Mouse (Mus musculus) CD4-positive, CD25-positive, alpha-beta regulatory T cell, adult 4 months (primary cell): ENCODE data around the gene Casp3. TPM values are rescaled to one million over a fixed set of nuclear protein-coding genes. Genes with fewer than 3 reads are reported as not detected.
"Not testable (repeated sequence)": the region's sequence is repeated elsewhere in the genome, so short reads cannot be mapped to it uniquely, and the experiment has no call there.

ENCODE experiments used
- ATAC-seq: one replicate; pipeline ENCODE4 v1.8.0; 2017
- polyA plus RNA-seq, 2 experiments: library from polyadenylated mRNA; unstranded; fragments of 100-300 nt; shearing (Covaris generic); gene quantifications; one replicate each; pipeline ENCODE4 v1.2.1; 2017

Casp3 gene
- polyA plus RNA-seq = 10 to 100 TPM; 50.3 to 69.1 TPM

DNA sequence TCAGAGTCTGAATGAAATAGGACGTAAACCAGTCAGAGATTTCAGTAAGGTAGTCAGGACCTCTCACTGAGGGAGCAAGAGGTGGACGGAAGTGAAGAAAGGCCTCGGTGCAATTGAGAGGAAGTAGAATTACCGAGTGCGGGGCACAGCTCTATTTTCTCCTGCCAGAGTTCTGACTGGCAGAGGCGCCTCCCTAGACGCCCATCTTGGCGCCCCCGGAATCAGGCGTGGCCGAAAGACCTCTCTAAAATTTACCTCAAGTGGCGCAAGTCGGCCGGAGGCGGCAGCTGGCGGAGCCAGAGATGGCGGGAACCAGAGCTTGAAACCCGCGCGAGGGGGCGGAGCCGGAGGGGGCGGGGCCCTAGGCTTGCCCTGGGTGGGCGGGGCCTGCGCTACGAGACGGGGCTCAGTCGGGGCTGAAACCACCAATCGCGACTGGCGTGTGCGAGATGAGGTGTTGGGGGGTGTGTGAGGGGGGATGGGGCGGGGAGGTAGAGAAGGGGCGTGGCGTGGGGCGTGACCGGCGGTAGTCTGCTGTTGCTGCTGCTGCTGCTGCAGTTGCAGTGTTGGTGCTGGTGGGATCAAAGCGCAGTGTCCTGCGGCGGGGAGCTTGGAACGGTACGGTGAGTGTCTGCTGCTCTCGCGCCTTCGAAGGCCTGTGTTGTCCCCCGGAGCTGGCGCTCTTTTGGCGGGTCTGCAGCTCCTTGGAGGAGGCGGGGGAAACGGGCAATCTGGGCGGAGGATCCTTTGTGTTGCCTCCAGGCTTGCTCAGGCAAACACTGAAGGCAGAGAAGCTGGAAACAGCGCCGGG lies at the start of gene Casp3, which contains the start of gene Primpol:
TSS of gene Casp3 (plus strand) at position 413 of the 811 bp plus-strand sequence.
TSS of gene Primpol (minus strand) at position 334 of the 811 bp plus-strand sequence.
- peak; percentile 86 for ATAC-seq

GRCm38 (mm10) chr8:46567946-46568345 lies 49.1 kb upstream of the Casp3 start:
- ATAC-seq = no peak

DNA sequence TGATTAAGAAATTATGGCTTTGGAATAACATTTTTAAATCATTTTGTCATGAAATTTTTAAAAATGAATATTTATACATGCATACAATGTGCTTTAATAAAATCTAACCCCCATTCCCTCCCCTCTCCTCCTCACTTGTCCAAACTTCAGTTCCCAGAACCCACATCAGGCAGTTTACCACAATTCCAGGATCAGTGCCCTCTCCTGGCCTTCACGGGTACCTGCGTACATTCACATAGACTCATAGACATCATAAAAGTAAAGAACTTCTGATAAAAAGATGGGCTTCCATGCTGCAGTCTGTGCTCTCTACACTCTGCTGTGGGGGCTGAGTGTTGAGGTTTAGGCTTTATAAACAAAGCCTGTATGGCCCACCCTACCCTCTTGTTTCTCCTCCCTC lies 48.1 kb upstream of the Casp3 start:
- no peak for ATAC-seq

DNA sequence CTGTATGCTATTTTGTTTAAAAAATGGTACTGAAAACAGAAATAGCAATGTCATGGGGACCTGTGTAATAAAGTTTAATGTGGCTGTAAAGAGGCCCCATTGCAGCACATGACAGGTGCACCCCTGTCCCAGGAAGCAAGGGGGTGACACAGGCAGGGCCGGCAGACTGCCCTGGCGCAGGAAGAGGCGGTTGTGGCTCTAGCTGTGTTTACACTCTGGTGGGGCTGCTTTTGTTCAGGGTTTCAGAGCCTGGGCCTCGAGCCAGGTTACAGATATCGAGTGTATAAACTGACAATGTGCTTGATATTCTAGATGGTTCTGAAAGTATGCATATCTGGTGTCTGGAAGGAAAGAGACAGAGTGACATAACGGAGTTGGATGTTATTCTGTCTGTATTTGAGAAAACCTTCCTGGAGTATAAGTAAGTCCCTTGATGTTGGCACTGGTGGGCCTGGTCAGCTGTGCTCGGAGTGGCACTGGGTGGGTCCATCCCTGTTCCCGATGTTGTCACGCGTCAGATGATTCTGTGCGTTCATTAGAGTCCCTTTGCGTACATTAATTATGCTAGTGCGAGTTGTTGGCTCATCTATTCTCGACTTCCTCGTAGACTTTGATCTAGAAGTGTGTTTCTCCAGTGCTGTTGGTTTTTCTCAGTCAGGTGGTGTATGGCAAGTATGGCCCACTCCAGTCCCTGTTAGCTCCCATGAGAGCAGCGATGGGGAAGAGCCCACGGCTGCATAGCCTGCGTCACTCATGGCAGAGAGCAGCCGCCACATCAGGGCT lies 47.2 kb upstream of the Casp3 start:
- no peak for ATAC-seq

- ATAC-seq = no peak
These were observed 46.4 kb upstream of the Casp3 start for GRCm38 (mm10) chr8:46570673-46571072.

DNA sequence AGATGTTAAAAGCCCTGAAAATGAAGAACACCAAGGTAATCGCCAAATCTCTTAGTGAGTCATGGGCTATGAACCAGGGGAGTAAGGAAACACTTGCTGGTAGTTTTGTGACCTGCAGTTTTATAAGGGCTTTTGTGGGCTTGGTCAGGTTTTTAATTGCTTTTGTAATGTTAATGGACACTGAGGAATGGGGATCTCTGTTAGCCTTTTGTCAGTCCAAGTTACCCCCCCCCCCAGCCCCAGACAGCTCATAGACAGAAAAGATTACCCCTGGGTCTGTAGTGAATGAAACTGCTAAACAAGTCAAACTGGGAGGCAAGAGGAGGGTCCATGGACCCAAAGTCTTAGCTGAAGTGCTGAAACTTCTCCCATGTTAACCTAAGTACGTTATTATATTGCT lies 43.6 kb upstream of the Casp3 start:
- ATAC-seq = no peak

DNA sequence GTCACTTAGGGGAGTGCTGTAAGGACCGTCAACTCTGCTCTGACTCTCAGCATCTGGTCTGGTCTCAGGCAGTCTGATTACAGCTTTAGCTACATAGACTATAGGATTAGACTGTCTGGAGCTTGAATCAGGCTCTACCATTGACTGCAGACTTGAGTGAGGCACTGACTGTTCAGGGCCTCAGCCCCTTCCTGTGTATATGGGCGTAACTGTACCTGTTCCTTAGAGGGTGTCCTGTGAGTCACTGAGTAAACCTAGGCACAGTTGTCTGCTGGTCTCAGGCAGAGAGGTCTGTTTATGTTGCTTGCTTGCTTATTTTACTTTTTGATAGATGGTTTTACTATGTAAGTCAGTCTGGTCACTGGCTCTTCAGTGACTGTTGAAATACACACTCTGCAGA lies 43.1 kb upstream of the Casp3 start:
- no peak for ATAC-seq

DNA sequence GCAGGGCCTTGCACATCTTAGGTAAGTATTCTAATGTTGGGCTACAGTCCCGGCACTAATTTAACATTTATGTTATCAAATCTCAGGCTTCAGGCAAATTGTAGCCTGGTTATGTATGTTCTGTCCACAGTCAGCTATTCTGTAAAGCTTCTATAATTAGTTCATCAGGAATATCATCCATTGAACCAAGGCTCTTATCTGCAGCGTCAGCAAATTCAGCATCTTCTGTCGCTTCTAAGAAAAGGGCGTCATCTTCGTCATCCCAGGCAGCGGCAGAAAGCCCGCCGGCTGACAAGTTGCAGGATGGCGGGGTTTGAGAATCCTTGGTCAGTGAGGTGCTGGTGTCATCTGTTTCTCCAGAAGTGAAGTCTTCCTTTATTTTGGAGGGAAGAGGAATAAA lies 38.3 kb upstream of the Casp3 start:
- no peak for ATAC-seq

- not testable (repeated sequence) for ATAC-seq
These were observed 32.8 kb upstream of the Casp3 start for GRCm38 (mm10) chr8:46584328-46584727.

DNA sequence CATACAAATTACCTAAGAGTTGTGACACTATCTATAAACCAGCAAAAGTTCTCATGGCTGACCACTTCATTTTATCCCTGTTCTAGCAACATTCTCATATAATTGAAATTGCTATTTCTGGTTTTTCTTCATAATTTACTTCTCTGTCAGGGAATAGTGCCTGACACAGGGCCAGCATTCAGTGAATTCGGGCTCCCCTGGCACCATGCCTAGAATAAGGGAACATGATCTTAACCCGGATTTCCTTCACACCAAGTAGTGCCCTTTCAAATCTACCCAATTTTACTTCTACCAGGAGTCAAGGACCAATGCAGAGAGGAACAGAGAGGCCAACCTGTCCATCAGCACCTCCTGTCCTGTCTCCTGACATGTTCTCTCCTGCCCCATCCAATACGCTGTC lies 31.5 kb upstream of the Casp3 start:
- ATAC-seq = no peak

GRCm38 (mm10) chr8:46587911-46588310 lies 29.2 kb upstream of the Casp3 start:
- no peak for ATAC-seq

DNA sequence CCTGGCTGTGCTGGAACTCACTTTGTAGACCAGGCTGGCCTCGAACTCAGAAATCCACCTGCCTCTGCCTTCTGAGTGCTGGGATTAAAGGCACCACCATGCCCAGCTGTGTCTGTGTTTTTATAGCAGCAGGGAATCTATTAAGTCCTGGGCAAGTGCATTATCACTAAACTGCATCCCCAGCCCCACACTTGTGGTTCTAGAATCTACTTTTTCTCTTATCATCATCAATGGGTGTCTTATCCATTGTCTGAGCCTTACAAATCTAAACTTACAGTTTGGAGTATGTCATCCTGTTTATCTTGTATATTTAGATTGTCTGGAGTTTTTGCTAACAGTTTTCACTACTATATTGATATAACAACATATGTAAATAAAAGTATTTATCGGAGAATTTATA lies 28.4 kb upstream of the Casp3 start:
- ATAC-seq = no peak

GRCm38 (mm10) chr8:46593067-46593466 lies 24.0 kb upstream of the Casp3 start:
- no peak for ATAC-seq

- ATAC-seq = no peak
These were observed 23.3 kb upstream of the Casp3 start for GRCm38 (mm10) chr8:46593772-46594171.

GRCm38 (mm10) chr8:46595593-46595992 lies 21.5 kb upstream of the Casp3 start:
- ATAC-seq = no peak

- ATAC-seq = no peak
These were observed 20.6 kb upstream of the Casp3 start for GRCm38 (mm10) chr8:46596530-46596929.

- ATAC-seq = no peak
These were observed 19.7 kb upstream of the Casp3 start for GRCm38 (mm10) chr8:46597411-46597810.

DNA sequence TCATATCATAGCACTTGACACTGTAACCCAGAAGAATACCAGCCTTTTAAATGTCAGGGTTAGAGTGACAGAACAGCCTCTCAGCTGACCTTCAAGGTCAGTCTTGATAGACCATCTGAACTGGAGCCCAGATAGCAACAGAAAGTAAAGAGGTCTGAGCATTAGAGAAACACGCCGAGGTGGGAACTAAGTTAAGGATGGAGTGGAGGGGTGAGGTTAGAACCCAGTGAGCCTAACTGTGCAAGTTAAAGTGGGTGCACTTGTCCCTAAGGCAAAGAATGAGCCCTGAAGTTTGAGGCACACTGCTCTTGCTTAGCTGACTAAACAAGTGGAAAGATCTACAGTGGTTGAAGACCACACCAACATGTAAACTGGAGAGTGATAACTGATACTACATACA lies 19.0 kb upstream of the Casp3 start:
- no peak for ATAC-seq

- no peak for ATAC-seq
These were observed 18.3 kb upstream of the Casp3 start for GRCm38 (mm10) chr8:46598753-46599152.

- ATAC-seq = no peak
These were observed 17.7 kb upstream of the Casp3 start for GRCm38 (mm10) chr8:46599314-46599904.

GRCm38 (mm10) chr8:46600959-46601707 lies 16.0 kb upstream of the Casp3 start:
- ATAC-seq = no peak

DNA sequence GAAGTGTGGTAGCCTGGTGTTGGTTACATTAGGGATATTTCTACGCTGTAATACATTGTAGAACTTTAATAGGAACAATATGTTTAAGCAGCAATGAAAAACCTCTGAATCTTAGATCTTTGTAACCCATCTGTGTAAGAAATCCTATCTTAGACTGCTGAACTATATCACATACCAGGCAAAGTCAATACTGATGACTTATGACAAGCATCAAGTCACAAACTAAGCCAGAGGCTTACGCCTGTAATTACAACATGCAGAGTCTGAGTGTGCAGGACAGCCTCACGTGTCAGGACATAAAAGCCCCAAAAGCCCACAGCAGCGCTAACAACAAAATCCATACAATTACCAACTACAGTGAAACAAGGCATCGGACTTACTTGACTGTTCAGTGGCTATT lies 13.5 kb upstream of the Casp3 start:
- no peak for ATAC-seq

GRCm38 (mm10) chr8:46606930-46607329 lies 10.2 kb upstream of the Casp3 start:
- ATAC-seq = no peak
